Mouse (Mus musculus): ENCODE data around the gene Ccdc57.

Gene Ccdc57

DNA sequence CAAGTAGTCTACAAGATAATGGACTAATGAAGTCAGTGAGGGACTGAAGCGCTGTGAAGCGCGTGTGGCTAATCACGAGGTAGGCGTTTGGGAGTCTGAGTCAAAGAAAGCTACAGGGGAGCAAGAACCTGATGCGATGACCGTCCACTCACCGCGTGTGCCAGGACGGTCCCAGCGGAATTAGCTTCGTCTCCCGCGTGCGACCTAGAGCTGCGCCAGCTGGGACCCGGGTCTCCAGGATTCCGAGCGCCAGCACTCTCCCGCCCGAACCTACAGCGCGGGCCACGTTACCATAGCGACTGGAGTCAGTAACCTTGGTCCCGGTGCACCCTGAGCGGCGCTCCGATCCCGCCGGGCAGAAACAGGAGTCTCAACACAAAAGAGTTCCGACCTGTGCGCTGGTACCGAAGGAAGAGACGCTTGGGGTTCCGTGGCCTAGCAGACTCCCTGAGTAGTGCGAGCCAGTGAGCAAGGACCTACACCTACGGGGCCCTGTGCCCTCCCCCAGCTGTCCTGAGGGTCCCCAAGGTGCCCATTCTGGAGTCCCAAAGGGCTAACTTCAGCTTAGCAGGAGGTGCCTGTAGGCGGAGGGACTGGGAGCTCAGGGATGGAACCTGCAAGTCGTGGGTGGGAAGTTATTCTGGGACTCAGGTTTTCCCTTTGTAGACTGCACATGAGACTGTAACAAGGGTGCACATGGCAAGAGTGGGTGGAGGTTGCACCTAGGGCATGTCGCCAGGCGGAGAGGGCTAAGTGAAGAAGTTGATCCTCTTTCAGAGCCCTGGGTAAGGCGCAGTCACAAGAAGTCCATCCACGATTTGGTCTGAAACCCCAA, at the start of gene Ccdc57:
Ccdc57 (minus strand) TSS at position 309 of the 835 bp plus-strand sequence.
- DNase-seq (ENCODE audit: low read depth, low spot score): peak; percentile 96

DNA sequence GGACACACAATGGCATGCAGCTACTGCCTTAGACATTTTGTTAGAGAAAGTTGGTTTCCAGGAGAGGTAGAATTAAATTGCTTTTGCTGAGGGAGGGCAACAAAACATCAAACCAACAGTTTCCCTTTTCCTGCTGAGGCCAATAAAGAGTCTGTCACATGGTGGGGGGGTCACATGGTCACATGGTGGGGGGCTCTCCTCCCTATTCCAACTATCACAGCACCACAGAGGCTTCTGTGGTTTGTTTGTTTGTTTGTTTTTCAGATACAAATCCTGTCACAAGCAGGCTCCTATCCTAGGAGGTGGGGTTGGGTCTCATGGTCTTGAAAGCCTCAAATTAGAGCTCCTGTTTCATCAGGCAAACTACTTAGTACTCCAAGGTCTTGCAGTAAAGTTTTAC, 49.8 kb upstream of the Ccdc57 start:
- no peak for DNase-seq (ENCODE audit: low read depth, low spot score)

DNA sequence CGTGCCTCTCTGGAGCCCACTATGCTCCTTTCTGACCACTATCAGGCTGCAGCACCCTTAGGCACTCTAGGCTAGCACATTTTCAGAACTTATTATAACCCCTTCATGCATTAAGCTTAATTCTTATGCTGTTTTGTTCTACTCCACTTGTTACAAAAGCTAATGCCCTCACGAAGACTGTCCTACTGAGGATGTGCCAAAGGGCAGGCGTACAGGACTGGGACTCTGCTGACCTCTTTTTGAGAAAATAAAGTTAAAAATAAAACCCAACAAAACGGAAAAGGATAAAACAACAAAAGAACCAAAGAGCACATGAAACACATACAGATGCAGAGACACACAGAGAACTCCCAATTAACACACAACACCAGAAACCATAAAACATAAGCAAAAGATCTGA, 49.0 kb upstream of the Ccdc57 start:
- no peak for DNase-seq (ENCODE audit: low read depth, low spot score)

DNA sequence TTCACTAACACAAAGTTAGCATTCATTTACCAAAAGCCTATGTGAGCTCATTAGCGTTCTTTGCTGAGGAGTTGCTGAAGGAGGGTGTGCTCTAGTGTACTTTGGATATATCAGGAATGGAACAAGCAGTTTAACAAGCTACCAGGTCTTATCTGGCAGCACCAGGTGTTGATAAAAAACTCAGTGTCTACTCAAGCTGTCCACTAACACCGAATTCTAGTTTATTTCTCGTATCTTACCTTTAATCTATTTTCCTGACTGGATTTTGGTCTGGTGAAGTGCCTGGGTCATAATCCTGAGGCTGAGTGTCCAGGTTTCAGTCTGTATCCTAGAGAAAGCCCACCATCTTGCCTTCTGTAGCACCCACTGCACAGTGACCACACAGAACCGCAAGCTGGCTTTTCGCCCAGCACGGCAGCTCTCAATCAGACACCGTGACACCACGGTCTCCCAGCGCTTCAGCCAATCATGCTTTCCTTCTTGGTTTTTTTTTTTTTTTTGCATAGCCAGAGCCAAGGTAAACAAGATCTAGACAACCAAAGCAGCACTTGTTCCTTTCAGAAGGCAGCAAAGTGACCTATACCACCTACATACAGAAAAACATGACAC, 47.9 kb upstream of the Ccdc57 start:
- no peak for DNase-seq (ENCODE audit: low read depth, low spot score)

DNA sequence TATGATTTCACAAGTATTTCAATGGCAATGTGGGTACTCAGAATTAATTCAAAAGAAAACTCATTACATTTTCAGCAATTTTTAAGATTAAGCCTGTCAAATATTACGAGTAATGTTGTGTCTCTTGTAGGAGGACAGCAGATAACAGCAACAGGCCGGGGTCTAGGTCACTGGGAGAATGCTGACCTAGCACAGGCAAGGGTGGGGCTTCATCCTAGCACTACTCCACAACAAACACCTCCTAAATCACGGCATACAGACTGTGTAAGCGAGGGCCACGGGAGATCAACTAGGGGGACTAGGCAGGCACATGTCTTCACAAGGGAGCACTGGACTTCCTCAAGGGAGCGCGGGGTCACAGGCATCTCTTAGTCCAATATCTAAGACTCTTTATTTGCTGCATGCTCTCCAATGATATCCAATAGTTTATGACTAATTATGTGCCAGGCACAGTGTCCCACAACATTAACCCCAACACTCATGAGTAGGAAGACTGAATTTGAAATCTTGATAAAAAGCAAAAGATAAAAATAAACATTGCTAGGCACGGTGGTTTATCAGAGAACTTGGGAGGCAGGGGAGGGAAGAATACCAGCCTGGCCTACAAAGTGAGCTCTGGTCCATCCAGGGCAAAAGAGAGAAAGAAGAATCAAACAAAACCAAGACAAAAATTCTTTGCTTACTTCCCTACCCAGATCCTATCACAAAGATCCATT, 47.2 kb upstream of the Ccdc57 start:
- no peak for DNase-seq (ENCODE audit: low read depth, low spot score)

DNA sequence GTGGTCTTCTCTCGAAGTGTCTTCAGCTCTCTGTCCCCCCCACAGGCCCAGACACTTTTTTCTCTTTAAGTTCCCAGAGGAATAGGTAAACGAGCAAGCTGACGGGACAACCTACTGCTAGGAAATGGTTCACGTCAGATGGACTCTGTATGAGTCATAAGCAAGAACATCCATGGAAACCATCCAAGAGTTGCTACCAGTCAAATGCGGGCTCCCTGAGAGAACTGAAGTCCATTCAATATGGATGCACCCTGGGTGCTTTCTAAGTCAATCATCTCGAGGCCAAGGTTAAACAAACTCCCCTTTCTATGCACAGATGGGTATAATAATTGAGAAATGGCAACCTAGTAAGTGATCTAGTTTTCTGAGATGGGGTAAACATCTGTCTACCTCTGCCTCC, 40.6 kb upstream of the Ccdc57 start:
- no peak for DNase-seq (ENCODE audit: low read depth, low spot score)

DNA sequence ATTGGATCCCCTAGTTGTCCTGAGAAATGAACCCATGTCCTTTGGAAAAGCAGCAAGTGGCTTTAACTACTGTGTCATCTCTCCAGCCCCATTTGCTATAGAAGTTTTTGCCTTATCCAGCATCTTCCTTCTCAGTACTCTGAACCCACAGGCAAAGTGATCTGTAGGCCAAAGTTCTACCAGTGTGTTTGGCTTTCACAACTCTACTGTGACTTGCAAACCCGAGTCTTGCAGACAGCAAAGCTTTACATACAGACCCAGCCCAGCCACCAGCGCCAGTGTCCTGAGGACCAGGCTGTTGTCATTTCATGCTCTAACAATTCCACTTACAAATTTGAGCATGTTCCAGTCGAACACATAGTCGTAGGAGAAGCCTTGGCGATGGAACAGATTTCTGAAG, 38.6 kb upstream of the Ccdc57 start:
- DNase-seq (ENCODE audit: low read depth, low spot score): no peak

DNA sequence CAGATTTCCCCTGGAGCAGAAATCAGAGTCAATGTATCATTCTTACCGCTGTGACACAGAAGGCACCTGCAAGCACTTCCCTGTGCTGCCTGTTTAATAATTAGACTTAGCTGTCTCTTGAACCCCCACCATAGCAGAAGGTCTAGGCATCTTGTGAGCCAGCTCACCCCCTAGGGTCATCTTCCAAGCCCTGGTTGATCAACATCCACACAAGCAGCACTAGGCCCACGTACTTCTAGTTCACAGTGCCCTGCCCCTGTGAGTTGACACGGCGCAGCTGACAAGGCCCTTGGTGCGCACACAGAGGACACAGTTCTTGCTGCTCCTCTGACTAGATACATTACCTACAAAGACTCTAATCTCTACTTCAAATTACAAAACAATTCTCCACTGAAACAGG, 37.1 kb upstream of the Ccdc57 start:
- no peak for DNase-seq (ENCODE audit: low read depth, low spot score)

DNA sequence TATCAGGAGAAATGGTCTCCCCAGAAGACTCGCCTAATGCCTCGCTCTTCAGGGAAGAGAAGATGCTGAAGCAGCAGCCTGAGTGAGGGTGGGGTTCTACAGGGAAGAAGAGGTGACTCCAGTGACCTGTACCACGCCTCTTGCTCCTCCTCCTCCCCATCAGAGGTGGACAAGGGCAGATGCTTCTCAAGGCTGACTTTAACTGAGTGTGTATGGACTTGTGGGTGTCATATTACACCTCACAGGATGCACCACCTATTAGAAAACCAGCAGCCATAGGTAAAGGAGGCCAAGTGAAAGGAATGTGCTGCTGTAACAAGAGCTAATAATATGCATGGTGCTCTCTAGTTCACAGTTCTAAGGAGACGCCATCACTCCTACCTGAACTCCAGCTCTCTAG, 32.9 kb upstream of the Ccdc57 start:
- DNase-seq (ENCODE audit: low read depth, low spot score): peak; percentile 77

DNA sequence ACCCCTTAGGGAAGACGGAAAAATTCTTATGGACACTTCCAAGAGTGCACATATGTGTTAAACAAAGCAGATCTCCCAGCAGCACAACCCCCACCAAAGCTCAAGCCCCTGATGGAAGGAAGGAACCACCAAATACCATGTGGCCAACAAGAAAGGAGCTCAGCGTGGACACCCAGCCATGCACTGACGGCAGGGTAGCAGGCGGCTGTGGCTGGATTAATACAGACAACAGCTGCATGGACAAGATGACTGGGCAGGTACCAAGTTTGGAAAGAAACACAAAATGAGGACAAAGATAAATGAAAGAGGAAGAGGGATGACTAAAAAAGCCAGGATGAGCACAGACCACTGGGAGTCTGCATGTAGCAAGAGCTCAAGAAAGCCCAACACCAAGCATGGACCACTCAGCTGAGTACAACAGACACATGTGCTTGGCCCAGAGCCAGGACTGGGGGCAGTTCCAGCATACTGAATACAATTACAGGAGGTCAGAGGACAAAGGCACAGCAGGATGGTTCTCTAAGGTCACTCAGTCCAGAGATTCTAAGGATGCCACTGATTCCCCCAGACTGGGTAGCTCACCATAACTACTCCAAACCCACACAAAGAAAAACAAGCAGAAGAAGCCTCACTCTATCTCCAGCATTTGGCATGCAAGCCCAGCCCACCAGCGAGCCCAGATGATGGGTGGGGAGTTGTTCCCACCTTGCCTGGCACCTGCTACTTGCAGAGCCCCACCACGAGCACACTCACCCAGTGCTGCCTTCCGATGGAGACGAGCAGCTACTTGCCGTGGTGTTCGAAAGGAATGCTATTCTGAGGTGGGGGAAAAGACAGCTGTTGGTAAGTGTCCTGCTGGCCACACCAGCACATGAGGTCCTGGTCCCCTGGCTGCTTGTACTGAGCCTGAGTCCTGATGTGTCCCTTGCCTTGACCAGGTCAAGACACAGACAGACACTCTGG, 31.8 kb upstream of the Ccdc57 start:
- DNase-seq (ENCODE audit: low read depth, low spot score): peak; percentile 88

DNA sequence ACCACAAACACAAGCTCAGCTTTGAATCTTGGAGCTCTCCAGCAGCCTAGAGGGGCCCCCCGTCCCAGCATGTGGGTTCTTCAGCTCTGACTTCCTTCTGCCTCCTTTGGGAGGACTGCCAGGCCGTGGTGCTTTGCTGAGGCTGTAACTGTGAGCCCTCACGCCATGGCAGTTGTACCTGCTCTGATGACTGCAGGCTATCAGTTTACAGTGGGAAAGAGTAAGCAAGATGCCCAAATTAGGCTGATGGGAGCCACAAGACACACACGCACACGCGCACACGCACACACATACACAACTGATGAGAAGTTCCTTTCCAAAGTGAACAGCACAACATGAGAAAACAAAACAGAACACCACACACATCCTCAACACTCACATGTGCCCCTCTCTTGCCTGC, 30.2 kb upstream of the Ccdc57 start:
- no peak for DNase-seq (ENCODE audit: low read depth, low spot score)

DNA sequence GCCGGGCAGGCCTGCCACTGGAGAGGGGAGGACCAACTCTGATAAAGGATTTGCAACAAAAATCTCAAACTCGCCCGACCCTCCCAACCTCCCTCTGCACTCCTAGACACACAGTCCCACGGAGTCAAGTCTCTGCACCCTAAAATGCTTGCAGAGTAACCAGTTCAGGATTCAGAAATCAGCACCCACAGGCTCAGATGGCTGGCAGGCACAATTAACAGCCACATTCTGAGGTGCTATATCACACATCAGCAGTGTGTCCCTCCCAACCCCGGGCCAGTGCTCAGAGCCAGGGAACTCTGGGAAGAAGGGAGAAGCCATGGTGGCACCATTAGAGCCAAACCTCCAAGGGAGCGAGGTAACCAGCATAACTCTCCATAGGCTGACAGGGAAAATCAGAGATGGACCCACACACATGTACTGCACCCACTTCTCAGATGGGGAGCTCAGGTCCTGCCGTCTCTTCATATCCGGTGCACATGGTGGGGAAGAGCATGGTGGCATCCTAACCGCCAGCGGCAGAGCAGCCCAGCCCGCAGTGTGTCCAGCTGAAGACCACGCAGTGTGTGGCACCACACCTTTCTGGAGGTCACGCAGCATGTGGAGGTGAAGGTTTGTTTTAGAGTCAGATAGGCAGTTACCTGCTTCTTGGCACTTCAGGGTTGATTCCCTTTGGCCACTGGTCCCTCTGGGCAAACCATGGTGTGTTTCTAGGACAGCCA, 29.5 kb upstream of the Ccdc57 start:
- DNase-seq (ENCODE audit: low read depth, low spot score): no peak

DNA sequence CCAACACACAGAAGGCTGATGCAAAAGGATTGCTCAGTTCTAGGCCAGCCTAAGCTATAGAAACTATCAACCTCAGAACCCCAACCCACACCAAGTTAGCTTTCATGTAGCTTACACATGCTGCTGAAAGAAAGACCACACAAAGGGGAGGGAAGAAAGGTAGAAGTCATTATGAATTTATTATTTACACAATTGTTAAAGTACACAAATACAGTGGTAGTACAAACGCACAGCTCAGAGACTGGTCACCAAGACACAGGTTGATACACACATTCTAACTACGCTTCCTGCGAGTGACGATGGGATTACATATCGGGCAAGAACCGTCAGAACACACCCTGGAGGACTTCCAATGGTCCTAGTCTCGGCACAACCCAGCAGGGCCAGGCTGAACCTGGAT, 28.9 kb upstream of the Ccdc57 start:
- no peak for DNase-seq (ENCODE audit: low read depth, low spot score)

DNA sequence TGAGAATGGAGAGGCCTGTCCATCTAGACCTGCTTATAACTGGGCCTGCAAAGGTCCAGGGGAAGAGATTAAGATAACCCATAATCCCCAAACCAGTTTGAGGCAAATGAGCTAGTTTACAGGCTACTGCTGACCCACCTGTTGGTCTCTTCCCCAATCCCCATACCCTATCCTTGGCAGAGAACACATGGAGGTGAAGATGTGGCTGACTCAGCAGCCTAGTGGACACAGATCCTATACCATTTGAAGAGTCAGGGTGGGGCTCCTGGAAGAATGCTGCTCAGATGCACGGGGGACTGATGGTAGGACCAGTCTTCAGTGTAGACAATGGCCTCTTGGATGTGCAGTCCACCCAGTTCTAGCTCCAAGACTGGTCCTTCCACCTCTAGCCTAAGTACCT, 27.6 kb upstream of the Ccdc57 start:
- no peak for DNase-seq (ENCODE audit: low read depth, low spot score)

DNA sequence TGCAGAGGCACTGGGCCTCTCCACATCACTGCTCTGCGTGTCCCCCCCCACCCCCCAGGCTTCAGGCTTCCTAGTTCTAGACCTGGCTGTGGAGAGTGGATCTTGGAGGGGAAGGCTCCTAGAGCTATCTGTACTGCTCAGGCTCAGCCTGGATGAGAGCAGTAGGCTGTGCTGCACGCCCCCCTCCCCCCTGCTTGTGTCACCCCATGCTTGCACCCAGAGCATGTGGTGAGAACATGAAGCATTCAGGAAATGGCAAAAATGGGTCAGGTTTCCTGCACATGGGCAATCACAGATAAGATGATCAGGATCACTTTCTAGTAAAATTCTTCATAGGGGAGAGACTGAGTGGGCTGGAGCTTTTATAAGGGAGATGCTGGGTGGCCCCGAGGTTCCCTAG, 26.9 kb upstream of the Ccdc57 start:
- no peak for DNase-seq (ENCODE audit: low read depth, low spot score)

DNA sequence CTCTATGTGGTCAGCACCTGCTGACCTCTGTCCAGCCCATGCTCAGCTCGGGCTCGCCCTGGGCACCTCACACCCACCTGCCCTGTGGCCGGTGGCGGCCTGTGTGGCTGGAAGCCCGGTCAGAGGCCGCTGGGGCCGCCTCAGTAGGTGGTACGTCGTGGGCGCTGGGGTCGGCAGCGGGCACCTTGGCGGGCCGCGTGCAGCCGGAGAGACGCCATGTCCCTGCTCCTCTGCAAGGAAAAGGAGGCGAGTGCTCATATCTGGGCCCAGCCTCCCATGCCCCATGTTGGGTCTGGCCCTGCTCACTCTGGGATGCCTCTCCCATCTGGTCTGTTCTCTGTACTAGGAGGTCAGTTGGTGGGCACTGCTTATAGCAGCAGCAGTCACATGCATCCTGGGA, 26.4 kb upstream of the Ccdc57 start:
- no peak for DNase-seq (ENCODE audit: low read depth, low spot score)

DNA sequence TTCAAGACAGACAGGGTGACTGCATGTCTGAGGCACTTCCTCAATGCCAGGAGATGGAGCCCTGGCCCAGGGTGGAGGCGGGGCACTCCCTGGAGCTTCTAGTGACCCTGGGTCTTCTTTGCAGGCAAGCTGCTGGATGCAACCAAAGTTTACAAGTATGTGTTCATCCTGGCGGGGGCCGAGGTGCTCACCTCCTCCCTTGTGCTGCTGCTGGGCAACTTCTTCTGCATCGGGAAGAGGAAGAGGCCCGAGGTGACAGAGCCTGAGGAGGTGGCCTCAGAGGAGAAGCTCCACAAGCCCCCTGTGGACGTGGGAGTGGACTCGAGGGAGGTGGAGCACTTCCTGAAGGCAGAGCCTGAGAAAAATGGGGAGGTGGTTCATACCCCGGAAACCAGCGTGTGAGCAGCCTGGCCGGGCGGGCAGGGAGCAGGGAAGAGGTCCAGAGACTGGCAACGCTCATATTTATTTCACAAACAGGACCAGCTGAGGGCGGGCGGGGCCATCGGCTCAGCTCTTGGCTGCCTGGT, 25.1 kb upstream of the Ccdc57 start:
- no peak for DNase-seq (ENCODE audit: low read depth, low spot score)

DNA sequence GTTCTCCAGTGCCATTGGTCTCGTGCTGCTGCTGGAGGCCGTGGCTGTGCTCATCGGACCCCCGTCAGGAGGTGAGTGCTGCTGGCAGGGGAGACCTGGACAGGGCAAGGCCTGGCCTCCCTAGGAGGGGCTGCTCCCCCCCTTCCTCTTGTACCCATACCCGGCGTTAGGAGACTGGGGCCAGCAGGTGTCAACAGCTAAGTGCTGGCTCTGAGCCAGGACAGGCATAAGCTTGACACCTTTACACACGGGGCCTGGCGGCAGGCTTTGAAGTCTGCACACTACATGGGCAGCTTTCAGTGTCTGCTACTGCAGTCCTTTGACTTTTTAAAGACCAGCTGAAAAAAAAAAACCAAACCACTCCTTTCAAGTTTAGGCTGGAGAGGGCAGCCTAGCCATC, 24.4 kb upstream of the Ccdc57 start:
- no peak for DNase-seq (ENCODE audit: low read depth, low spot score)

DNA sequence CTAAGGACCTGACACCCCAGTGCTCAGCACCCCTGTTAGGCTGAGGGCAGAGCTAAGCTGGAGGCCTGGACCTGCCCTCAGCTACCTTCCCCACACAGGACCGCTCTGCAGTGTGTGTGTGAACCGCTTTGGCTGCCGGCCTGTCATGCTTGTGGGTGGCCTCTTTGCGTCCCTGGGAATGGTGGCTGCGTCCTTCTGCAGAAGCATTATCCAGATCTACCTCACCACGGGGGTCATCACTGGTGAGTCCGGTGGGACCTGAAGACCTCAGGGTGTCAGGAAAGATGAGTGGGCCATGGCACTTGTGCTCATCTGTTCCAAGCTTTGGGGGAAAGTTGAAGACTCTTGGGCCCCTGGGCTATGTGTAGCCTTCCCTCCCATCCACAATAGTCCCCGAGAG, 23.0 kb upstream of the Ccdc57 start:
- no peak for DNase-seq (ENCODE audit: low read depth, low spot score)

DNA sequence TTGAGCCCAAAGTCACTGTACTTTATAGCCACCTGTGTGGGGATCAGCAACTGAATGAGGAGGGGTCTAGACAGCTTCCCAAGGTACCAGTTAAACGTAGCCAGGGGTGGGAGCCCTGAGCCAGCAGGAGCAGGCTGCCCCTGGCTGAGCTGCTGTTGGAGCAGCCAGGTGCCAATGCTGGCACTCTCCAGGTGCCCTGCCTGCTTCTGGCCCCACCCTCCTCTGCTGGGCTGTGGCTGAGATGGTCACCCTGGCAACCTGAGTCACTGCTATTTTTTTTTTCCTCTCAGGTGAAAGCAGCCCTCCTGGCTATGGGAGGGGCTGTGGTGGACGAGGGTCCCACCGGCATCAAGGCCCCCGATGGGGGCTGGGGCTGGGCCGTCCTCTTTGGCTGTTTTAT, 22.3 kb upstream of the Ccdc57 start:
- no peak for DNase-seq (ENCODE audit: low read depth, low spot score)
